Mouse (Mus musculus) C2C12 (cell line): ENCODE results near the gene Polr1d.

Source experiments
- CTCF ChIP-seq: IDR thresholded peaks from one replicate; pipeline ENCODE4 v1.5.1; 2011; ENCODE audit not compliant: control insufficient read depth, insufficient read depth, insufficient read length
- FOSL1 ChIP-seq: IDR thresholded peaks from one replicate; pipeline ENCODE4 v1.8.0; 2011; ENCODE audit warnings: mild to moderate bottlenecking, low read length; ENCODE audit not compliant: poor library complexity, insufficient read depth, severe bottlenecking
- USF1 ChIP-seq: IDR thresholded peaks from one replicate; pipeline ENCODE4 v1.6.1; 2011; ENCODE audit warnings: low read depth, mild to moderate bottlenecking, control low read depth, moderate library complexity

DNA sequence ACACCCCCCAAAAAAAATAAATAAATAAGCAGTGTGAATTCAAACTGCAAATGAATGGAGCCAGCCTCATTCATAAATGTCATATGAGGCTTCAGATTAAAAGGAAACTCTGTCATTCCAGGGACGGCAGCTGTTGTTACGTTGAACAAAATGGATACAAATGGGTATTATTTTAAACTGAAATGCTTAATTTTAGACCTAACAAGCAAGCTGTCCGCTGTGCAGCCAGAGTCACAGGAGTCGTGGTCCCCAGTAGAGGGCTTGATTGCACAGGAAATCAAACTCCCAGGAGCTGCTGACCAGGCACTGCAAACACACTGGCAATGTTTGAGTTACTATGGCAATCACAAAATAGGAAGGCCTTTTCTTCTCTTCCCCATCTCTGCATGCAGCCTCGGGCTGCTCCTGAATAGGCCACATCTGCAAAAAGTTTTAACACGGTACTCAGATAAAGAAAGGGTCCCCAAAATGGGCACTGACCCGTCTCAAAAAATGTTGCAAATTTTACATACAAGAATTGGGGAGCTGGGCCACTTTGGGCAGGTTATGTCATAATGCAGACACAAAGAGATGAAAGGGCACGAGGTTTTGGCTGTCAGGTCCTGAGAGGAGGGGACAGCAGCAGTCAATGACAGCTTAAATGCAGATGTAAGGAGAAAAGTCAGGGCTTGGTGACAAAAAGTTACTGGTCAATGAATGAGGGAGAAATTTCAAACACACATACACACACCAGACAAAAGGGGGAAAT, 57.7 kb downstream of the Polr1d start:
- no peak for TF ChIP-seq USF1
- no peak for TF ChIP-seq CTCF
- TF ChIP-seq FOSL1, result no peak
